Mouse (Mus musculus) liver, embryonic 11.5 days (tissue): ENCODE data around the gene Ttll5. TPM values are rescaled to one million over a fixed set of nuclear protein-coding genes. Genes with fewer than 3 reads are reported as not detected.

Experiments
- ATAC-seq: fragments of 200-750 bp; cut with Nextera tagmentation; replicated peaks from 2 replicates; pipeline ENCODE4 v1.8.0; 2017; ENCODE audit warnings: moderate number of reproducible peaks, mild to moderate bottlenecking, moderate TSS enrichment, moderate library complexity; ENCODE audit not compliant: low FRiP score
- DNase-seq: peaks from one replicate; pipeline ENCODE4 v3.0.0-alpha.2; 2017; ENCODE audit warnings: low spot score
- H3K27ac ChIP-seq: fragments of 300-500 bp; sonication (generic); 2 replicates; pipeline ENCODE4 v1.5.1; 2014; ENCODE audit warnings: mild to moderate bottlenecking, low read depth, low read length, control low read depth
- H3K27me3 ChIP-seq: fragments of 300-500 bp; sonication (generic); replicated peaks from 2 replicates; pipeline ENCODE4 v1.6.1; 2014; ENCODE audit warnings: low read length, mixed read lengths; ENCODE audit not compliant: control insufficient read depth, insufficient read depth
- H3K36me3 ChIP-seq: fragments of 300-500 bp; sonication (generic); 2 replicates; pipeline ENCODE4 v1.6.1; 2014; ENCODE audit warnings: mild to moderate bottlenecking, low read length, moderate library complexity, mixed read lengths; ENCODE audit not compliant: control insufficient read depth, insufficient read depth
- H3K4me1 ChIP-seq: fragments of 300-500 bp; sonication (generic); replicated peaks from 2 replicates; pipeline ENCODE4 v1.6.1; 2014; ENCODE audit warnings: low read length, mixed read lengths; ENCODE audit not compliant: control insufficient read depth, insufficient read depth
- H3K4me2 ChIP-seq: fragments of 300-500 bp; sonication (generic); 2 replicates; pipeline ENCODE4 v1.6.1; 2014; ENCODE audit warnings: mild to moderate bottlenecking, control low read depth, moderate library complexity
- H3K4me3 ChIP-seq: fragments of 300-500 bp; sonication (generic); 2 replicates; pipeline ENCODE4 v1.5.1; 2014; ENCODE audit warnings: low read depth, low read length, control low read depth
- H3K9ac ChIP-seq: fragments of 300-500 bp; sonication (generic); 2 replicates; pipeline ENCODE4 v1.6.1; 2014; ENCODE audit warnings: low read depth, low read length, control low read depth
- H3K9me3 ChIP-seq: fragments of 300-500 bp; sonication (generic); 2 replicates; pipeline ENCODE4 v1.6.1; 2016; ENCODE audit warnings: low read length, inconsistent platforms, mixed read lengths; ENCODE audit not compliant: control insufficient read depth
- WGBS: fragments of 180-500 bp; shearing (Covaris S2); extraction: QIAGEN DNeasy Blood & Tissue Kit; methylation state at CpG from one replicate; pipeline ENCODE4 v1.1.7; 2014; 5-methylcytosine and 5-hydroxymethylcytosine counted together
- polyA plus RNA-seq: library from polyadenylated mRNA; unstranded; fragments of >200 nt; fragmentation: Nextera tagmentation; extraction: Ambion mirVana; gene quantifications from 2 replicates; pipeline ENCODE4 v1.2.1, GENCODE M21; 2014

The Ttll5 gene
- polyA plus RNA-seq, 1 experiment from 2014 or later = 14.6 TPM

- Histone ChIP-seq H3K4me3 (no peak overlapping the region), H3K4me1 (no peaks in the 10 kb centered on the region), H3K36me3 (no peaks in the 10 kb centered on the region), H3K9ac (no peak overlapping the region), H3K9me3 (no peaks in the 10 kb centered on the region), H3K27ac (no peak overlapping the region), H3K4me2 (no peak overlapping the region), H3K27me3 (no peaks in the 10 kb centered on the region)
- 73% methylated on average over 3 of the region's 3 CpGs for WGBS
- no peak for DNase-seq
- ATAC-seq = no peak
These were observed 182.9 kb downstream of the Ttll5 start for GRCm38 (mm10) chr12:86007377-86007776.

- no peak for ATAC-seq
- WGBS = 84% methylated on average over 5 of the region's 5 CpGs
- Histone ChIP-seq H3K4me1 (no peaks in the 10 kb centered on the region), H3K36me3 (no peaks in the 10 kb centered on the region), H3K4me3 (no peak overlapping the region), H3K9me3 (no peaks in the 10 kb centered on the region), H3K27ac (no peak overlapping the region), H3K27me3 (no peaks in the 10 kb centered on the region), H3K9ac (no peak overlapping the region), H3K4me2 (no peak overlapping the region)
- no peak for DNase-seq
These were observed 186.2 kb downstream of the Ttll5 start for GRCm38 (mm10) chr12:86010656-86011055.

GRCm38 (mm10) chr12:86012195-86012594, 187.7 kb downstream of the Ttll5 start:
- no peak overlapping the region for H3K4me2 ChIP-seq
- no peak overlapping the region for H3K4me3 ChIP-seq
- 88% methylated on average over 2 of the region's 2 CpGs for WGBS
- H3K9ac ChIP-seq = no peak overlapping the region
- no peaks in the 10 kb centered on the region for H3K27me3 ChIP-seq
- no peaks in the 10 kb centered on the region for H3K9me3 ChIP-seq
- ATAC-seq (no peak), DNase-seq (no peak)
- no peaks in the 10 kb centered on the region for H3K4me1 ChIP-seq
- no peak overlapping the region for H3K27ac ChIP-seq
- peaks cover 2% of the 10 kb centered on the region; the same call in 1 of the 2 replicates for H3K36me3 ChIP-seq

- WGBS = 83% methylated on average over 2 of the region's 2 CpGs
These were observed 189.7 kb downstream of the Ttll5 start for GRCm38 (mm10) chr12:86014174-86014573.

GRCm38 (mm10) chr12:86014621-86015020, 190.2 kb downstream of the Ttll5 start:
- Histone ChIP-seq H3K4me3 (no peak overlapping the region), H3K27me3 (no peaks in the 10 kb centered on the region), H3K9ac (no peak overlapping the region), H3K4me1 (no peaks in the 10 kb centered on the region), H3K36me3 (peaks cover 2% of the 10 kb centered on the region; the same call in 1 of the 2 replicates), H3K9me3 (no peaks in the 10 kb centered on the region), H3K4me2 (no peak overlapping the region), H3K27ac (no peak overlapping the region)
- 91% methylated on average over 3 of the region's 3 CpGs for WGBS
- ATAC-seq (no peak), DNase-seq (no peak)

More at GRCm38 (mm10) chr12:86014174-86014573, 189.7 kb downstream of the Ttll5 start:
- H3K9ac ChIP-seq = no peak overlapping the region
- peaks cover 2% of the 10 kb centered on the region; the same call in 1 of the 2 replicates for H3K36me3 ChIP-seq
- DNase-seq = no peak
- no peak overlapping the region for H3K27ac ChIP-seq
- no peaks in the 10 kb centered on the region for H3K27me3 ChIP-seq
- no peaks in the 10 kb centered on the region for H3K4me1 ChIP-seq
- no peaks in the 10 kb centered on the region for H3K9me3 ChIP-seq
- ATAC-seq = no peak
- H3K4me2 ChIP-seq = no peak overlapping the region
- no peak overlapping the region for H3K4me3 ChIP-seq

- DNase-seq = no peak
These were observed 190.7 kb downstream of the Ttll5 start for GRCm38 (mm10) chr12:86015114-86015513.

GRCm38 (mm10) chr12:86017360-86017759, 192.9 kb downstream of the Ttll5 start:
- no peak overlapping the region for H3K4me2 ChIP-seq
- H3K4me1 ChIP-seq = peaks cover 2% of the 10 kb centered on the region; the same call in 1 of the 2 replicates
- H3K27me3 ChIP-seq = no peaks in the 10 kb centered on the region
- H3K9me3 ChIP-seq = no peaks in the 10 kb centered on the region
- no peak for DNase-seq
- peaks cover 2% of the 10 kb centered on the region; the same call in 1 of the 2 replicates for H3K36me3 ChIP-seq
- no peak overlapping the region for H3K4me3 ChIP-seq
- ATAC-seq = no peak
- no peak overlapping the region for H3K27ac ChIP-seq
- H3K9ac ChIP-seq = no peak overlapping the region
- 72% methylated on average over 5 of the region's 5 CpGs for WGBS

More at GRCm38 (mm10) chr12:86015114-86015513, 190.7 kb downstream of the Ttll5 start:
- no peak for ATAC-seq
- Histone ChIP-seq H3K4me3 (no peak overlapping the region), H3K9me3 (no peaks in the 10 kb centered on the region), H3K9ac (no peak overlapping the region), H3K27ac (no peak overlapping the region), H3K27me3 (no peaks in the 10 kb centered on the region), H3K4me2 (no peak overlapping the region), H3K36me3 (peaks cover 2% of the 10 kb centered on the region; the same call in 1 of the 2 replicates), H3K4me1 (no peaks in the 10 kb centered on the region)
- WGBS = 70% methylated on average over 2 of the region's 2 CpGs

GRCm38 (mm10) chr12:86021583-86021982, 197.1 kb downstream of the Ttll5 start:
- H3K27ac ChIP-seq = no peak overlapping the region
- 81% methylated on average over 6 of the region's 6 CpGs for WGBS

GRCm38 (mm10) chr12:86022282-86022984, 198.0 kb downstream of the Ttll5 start:
- no peaks in the 10 kb centered on the region for H3K27me3 ChIP-seq
- no peaks in the 10 kb centered on the region for H3K36me3 ChIP-seq
- H3K9ac ChIP-seq = no peak overlapping the region
- H3K4me3 ChIP-seq = no peak overlapping the region
- H3K4me2 ChIP-seq = no peak overlapping the region
- peaks cover 8% of the 10 kb centered on the region for H3K4me1 ChIP-seq
- ATAC-seq (no peak), DNase-seq (no peak)
- 79% methylated on average over 9 of the region's 9 CpGs for WGBS
- no peaks in the 10 kb centered on the region for H3K9me3 ChIP-seq
- no peak overlapping the region for H3K27ac ChIP-seq

More at GRCm38 (mm10) chr12:86021583-86021982, 197.1 kb downstream of the Ttll5 start:
- H3K4me3 ChIP-seq = no peak overlapping the region
- peaks cover 2% of the 10 kb centered on the region; the same call in 1 of the 2 replicates for H3K36me3 ChIP-seq
- no peaks in the 10 kb centered on the region for H3K27me3 ChIP-seq
- peaks cover 8% of the 10 kb centered on the region for H3K4me1 ChIP-seq
- no peaks in the 10 kb centered on the region for H3K9me3 ChIP-seq
- no peak overlapping the region for H3K4me2 ChIP-seq
- ATAC-seq = no peak
- no peak overlapping the region for H3K9ac ChIP-seq
- no peak for DNase-seq
